Mouse (Mus musculus) fat pad, adult 2 months (tissue): Measurements from ENCODE around the gene Myh14.

Experiments
- DNase-seq: peaks from one replicate; pipeline ENCODE4 v3.0.0-alpha.2; 2011; ENCODE audit warnings: low read depth, low spot score; ENCODE audit errors: extremely low read depth

Gene Myh14

DNA sequence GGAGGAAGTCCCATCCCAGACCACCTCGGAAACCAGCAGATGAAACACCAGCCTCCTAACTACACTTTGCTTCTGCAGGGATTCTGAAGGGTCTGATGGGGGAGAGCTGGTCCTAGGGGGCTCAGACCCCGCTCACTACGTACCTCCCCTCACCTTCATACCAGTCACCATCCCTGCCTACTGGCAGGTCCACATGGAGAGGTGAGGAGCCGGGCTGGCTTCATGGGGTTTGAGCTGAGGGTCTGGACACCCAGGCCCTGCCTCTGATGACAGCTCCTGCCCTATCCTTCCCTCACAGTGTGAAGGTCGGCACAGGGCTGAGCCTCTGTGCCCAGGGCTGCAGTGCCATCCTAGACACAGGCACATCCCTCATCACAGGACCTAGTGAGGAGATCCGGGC lies 85.7 kb downstream of the Myh14 start:
- DNase-seq: no peak

GRCm38 (mm10) chr7:44584265-44584804 lies 86.3 kb downstream of the Myh14 start:
- DNase-seq: no peak

- DNase-seq: no peak
These were observed 87.5 kb downstream of the Myh14 start for GRCm38 (mm10) chr7:44583146-44583545.

DNA sequence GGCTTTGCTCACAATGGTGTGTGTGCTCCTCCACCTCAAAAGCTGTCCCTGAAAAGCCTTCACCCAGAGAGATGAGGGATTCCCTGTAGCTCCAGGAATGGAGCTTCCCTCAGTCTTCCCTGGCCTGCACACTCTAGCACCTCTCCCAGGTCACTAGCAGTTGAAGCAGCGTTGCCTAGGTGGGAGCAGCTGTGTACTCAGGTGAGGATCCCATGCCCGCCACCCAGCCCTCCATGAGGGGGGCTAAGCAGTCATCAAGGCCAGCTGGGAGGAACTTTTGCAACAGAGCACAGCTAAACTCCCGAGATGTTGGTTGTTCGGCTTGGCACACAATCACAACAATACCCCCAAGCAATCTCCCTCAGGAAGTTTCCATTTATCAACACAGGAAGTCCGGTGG lies 87.9 kb downstream of the Myh14 start:
- no peak for DNase-seq

DNA sequence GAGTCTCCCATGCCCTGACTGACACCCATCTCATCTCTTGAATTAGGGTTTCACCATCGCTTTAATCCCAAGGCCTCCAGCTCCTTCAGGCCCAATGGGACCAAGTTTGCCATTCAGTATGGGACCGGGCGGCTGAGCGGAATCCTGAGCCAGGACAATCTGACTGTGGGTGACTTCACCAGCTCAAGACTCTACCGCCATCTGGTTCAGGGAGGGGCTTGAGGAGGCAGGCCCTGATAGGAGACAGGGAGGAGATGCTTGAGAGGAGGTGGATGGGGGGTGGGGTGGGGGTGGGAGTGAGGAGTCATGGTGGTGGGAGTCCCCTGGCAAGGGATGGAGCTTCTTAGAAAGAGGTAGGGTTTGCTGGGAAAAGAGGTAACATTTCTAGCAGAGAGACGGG lies 89.0 kb downstream of the Myh14 start:
- DNase-seq: no peak

DNA sequence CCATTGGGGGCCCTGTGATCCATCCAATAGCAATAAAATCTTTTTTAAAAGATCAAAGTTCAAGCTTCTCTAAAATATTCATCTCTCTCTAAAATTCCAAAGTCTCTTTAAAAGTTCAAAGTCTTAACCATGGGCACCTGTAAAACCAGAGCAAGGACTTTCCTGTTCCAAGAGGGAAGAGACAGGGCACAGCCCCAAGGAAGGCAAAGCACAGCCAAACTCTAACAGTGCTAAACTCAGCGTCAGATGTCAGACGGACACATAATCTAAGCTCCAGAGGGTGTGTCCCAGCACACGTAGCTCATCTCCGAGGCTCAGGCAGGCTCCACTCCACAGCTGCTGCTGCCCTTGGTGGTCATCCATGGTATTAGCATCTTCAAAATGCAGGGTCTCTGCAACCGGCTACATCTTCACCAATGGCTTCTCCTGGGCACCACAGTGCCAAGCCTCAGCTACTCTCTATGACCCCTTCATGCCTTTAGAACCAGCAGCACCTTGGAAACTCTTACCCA lies 94.3 kb downstream of the Myh14 start:
- DNase-seq: no peak

DNA sequence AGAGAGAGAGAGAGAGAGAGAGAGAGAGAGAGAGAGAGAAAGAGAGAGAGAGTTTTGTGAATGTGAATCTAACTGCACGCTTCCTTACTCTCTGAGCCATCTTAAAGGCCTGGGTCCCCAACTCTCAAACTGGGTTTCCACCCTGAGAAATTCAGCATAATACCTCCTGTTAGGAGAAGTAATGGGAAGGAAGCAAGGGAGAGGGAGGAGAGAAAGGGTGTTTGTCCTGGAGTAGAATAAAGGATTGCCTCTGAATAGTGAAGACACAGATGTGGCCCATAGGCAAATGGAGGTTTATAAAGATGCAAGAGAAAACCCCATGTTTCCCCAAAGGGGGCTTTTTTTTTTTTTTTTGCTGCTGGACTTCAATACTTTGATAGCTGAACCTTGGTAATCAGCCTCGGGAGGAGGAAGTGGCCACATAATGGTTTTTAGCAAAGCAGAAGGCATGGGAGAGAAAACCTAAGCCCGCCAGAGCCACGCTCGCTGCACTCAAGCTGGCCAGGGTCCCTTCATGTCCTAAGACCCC lies 97.6 kb downstream of the Myh14 start:
- no peak for DNase-seq

DNA sequence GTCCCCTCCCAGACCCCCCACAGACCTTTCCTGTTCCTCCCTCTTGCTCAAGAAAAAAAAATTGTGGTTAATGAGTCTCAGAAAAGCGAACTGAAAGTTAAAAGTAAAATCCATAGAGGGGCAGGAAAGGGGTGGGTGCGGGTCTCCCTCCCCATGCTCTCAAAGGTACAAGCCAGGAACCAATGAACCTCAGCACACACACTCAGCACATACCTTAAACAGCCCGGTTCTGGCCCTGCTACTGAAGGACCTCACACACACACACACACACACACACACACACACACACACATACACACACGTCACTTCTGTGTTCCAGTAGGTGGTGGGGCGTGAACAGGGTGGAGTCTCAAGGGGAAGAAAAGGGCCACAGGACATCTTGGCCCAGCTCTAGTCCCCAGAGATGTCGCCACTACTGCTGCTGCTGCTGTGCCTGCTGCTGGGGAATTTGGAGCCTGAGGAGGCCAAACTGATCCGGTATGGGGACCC lies 98.4 kb downstream of the Myh14 start, which contains the start of gene Napsa:
Napsa (plus strand) TSS at position 168 of the 489 bp plus-strand sequence.
- no peak for DNase-seq

GRCm38 (mm10) chr7:44571811-44572210 lies 98.8 kb downstream of the Myh14 start:
- no peak for DNase-seq

DNA sequence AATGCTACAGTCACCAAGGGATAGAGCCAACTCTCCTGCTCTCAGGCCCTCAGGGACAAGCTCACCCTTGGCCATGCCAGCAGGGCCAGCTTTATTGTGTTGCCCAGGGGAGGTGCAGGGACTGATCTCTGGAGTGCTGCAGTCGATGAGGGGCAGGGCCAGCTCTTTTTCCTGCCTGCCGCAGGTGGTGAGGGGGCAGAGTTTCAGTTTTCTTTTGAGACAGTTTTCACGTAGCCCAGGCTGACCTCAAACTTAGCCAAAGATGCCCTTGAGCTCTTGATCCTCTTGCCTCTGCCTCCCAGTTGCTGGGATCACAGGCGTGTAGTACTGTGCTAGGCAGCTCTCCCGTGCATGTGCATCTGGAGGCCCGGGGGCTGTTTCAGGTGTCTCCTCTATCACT lies 99.7 kb downstream of the Myh14 start:
- no peak for DNase-seq

GRCm38 (mm10) chr7:44568803-44569202 lies 101.8 kb downstream of the Myh14 start:
- DNase-seq: no peak

DNA sequence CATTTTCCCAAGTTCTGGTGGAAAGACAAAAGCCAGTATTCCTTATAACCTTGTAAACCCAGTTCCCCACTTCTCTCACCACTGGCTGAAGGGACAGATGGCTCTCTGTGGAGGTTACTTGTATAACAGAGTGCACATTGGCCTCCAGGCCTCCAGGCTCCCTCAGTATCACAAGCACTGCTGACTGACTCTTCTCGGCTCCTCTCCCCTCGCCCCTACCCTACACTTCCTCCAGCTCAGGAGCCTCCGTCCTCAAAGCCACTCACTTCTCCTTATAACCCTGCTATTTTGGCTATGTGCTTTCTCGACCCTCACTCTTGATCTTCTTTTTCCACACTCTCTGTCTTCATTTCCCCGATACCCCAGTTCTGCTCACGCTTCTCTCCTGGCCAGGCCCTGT lies 105.2 kb downstream of the Myh14 start:
- no peak for DNase-seq

GRCm38 (mm10) chr7:44564486-44564885 lies 106.2 kb downstream of the Myh14 start:
- DNase-seq: no peak

DNA sequence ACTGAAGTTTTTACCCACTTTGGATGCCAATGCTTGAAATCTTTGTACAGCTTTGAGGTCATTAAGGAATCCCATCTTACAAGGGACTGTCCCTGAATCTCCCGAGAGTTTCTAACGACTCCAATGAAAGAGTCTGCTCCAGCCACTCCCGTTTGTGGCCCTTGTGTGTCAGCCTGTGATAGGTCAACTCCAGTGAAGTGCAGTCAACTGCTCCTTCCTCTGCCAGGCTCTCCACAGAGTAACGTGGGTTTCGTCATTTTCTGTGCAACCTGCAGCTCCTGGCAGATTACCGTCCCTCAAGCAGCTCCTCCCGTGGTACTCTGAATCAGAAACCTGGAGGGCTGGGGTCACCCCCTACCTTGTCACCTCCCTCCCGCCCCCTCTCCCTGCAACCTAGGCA lies 107.4 kb downstream of the Myh14 start:
- no peak for DNase-seq

DNA sequence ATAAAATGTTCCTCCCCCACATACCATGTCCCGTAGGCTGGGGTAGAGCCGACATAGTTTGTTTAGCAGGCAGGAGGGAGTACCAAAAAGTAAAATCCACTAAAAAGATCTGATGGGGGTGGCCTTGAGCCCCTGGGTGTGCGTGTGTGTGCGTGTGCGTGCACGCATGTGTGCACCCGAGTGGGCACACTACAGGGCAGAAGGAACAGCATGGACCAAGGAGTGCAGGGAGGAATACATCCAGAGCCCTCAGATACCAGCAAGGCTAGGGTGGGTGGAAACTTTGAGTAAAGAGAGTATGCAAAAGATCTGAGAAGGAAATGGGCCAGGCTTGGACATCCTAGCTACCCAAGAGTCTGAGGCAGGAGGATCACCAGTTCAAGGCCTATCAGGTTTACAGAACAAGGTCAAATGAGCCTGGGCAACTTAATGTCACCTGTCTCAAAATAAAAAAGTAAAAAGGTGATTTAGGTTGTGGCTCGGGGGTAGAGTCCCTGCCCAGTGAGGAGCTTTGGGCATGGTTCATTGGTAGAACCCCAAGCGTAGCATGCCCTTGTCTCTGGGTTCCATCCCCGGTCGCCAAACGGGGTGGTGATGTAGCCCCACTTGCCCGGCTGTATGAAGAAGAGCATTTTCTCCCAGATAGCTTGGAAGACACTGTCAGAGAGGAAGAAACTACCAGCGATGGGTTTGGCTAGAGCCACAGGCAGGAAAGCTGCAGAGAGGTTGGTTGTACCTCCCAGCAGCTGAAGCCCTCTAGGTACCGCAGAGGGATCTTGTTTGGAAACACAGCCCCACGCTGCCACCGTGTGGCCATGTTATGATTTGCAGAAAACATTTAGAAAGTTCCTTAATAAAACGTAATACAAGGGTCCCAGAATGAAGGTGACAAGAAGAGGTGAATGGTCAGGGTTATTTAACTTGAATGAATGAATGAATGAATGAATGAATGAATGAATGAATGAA lies 109.9 kb downstream of the Myh14 start:
- no peak for DNase-seq

DNA sequence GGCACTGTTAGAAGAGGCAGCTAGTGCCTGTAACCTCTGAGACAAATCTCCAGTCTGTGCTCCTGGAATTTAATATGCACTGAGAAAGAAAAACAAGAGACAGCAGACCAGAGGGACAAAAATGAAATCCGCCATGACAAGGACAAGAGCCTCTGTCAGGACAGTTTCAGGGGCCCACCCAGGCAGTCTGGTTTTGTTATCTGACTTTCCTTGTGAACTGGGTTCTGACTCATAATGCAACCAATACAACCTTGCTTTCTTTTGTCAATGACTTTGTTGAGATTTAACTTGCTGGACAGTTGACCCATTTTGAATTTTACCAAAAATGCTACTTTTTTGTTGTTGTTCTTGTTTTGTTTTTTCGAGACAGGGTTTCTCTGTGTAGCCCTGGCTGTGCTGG lies 113.0 kb downstream of the Myh14 start:
- DNase-seq: no peak
